Comparison of ENCODE assay signal across 25 mouse cellular contexts in the genomic region with DNA sequence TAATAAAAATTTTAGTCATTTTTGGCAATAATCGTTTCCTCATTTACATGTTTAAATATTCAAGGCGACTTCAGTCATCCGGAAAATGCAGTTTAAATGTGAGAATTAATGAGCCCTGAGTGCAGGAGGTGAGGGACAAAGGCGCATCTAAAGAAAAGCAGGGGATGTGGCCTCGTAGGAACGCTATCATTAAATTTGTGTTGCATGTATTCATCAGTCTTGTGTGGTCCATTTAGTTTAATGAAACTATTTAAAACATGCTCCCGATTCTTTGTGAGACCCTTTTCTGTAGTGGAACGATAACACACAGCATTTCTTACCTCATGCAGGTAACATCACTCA.
A peak's percentile ranks its signal among the peaks of the same experiment; 100 is the strongest.
DNase-seq lines count a peak whose midpoint lies in the region; ATAC-seq and TF ChIP-seq lines count a peak whose summit lies in the region.
"Had no signal": no experiment of that assay in that cellular context is flagged by ENCODE, and none has a peak within 500 bp of the region (broad histone marks: within the 10 kb centered on the region; RNA-seq: fewer than 3 reads in every experiment).

No protein-coding gene starts in this region.

- no peak overlapping the region for H3K4me2 ChIP-seq in hindbrain, embryonic 14.5 days (replicated peaks)
- H3K4me2 ChIP-seq in hindbrain, embryonic 16.5 days (ENCODE audit: low read length), result no peak overlapping the region
- H3K4me2 ChIP-seq: hindbrain, embryonic 15.5 days; intestine, embryonic 15.5 days; limb, embryonic 13.5 days; liver, embryonic 11.5 days; midbrain, embryonic 12.5 days had no signal

- no peak for TF ChIP-seq POLR2A in brain, embryonic 14.5 days (IDR thresholded peaks at IDR 0.05; ENCODE audit: borderline replicate concordance, extremely low read depth, insufficient read depth, insufficient read length, poor library complexity, severe bottlenecking)

- no peak for TF ChIP-seq CTCF in brain, embryonic 14.5 days (IDR thresholded peaks at IDR 0.05; ENCODE audit: borderline replicate concordance, extremely low read depth, insufficient read depth, insufficient read length)

- no peak for DNase-seq in hindbrain, embryonic 14.5 days (ENCODE audit: low spot score)
- DNase-seq in Muller cell, postnatal 12 days (ENCODE audit: inconsistent ontology term), result peak; percentile 29
- peak; percentile 75 for DNase-seq in brain, embryonic 14.5 days (ENCODE audit: low read depth)
- DNase-seq in mesoderm, embryonic 11.5 days (ENCODE audit: low read depth, low spot score), result peak; percentile 8
- no peak for DNase-seq in layer of hippocampus, adult 9-11 months
- DNase-seq in right cerebral cortex, postnatal 14 days, result no peak
- DNase-seq: adrenal gland, adult 2 months; adrenal gland, postnatal 36 days; B cell, adult 2 months; cerebellum, adult 2 months; cerebellum, postnatal 14 days; gastrocnemius, postnatal 14 days; kidney, adult 2 months; kidney, postnatal 36 days; lung, postnatal 36 days; thymus, postnatal 14 days had no signal

- H3K27me3 ChIP-seq in hindbrain, embryonic 14.5 days (ENCODE audit: control insufficient read depth, insufficient read depth, low read length), result no peaks in the 10 kb centered on the region
- no peaks in the 10 kb centered on the region for H3K27me3 ChIP-seq in hindbrain, embryonic 16.5 days (replicated peaks; ENCODE audit: control insufficient read depth, insufficient read depth, low read length)
- H3K27me3 ChIP-seq: hindbrain, embryonic 15.5 days; intestine, embryonic 15.5 days; limb, embryonic 13.5 days; midbrain, embryonic 12.5 days had no signal

- H3K9me3 ChIP-seq in hindbrain, embryonic 14.5 days (ENCODE audit: control insufficient read depth, low read length), result no peaks in the 10 kb centered on the region
- H3K9me3 ChIP-seq in hindbrain, embryonic 16.5 days (ENCODE audit: control insufficient read depth, low read length), result no peaks in the 10 kb centered on the region
- H3K9me3 ChIP-seq: hindbrain, embryonic 15.5 days; intestine, embryonic 15.5 days; limb, embryonic 13.5 days; midbrain, embryonic 12.5 days had no signal

- no peaks in the 10 kb centered on the region for H3K36me3 ChIP-seq in hindbrain, embryonic 14.5 days (replicated peaks; ENCODE audit: control insufficient read depth, insufficient read depth)
- no peaks in the 10 kb centered on the region for H3K36me3 ChIP-seq in hindbrain, embryonic 16.5 days (ENCODE audit: control insufficient read depth, insufficient read depth, low read length)
- H3K36me3 ChIP-seq: hindbrain, embryonic 15.5 days; intestine, embryonic 15.5 days; limb, embryonic 13.5 days; midbrain, embryonic 12.5 days had no signal

- 29% methylated on average over 8 of the region's 8 CpGs for WGBS in hindbrain, embryonic 14.5 days
- WGBS in hindbrain, embryonic 16.5 days, result 30% methylated on average over 8 of the region's 8 CpGs

- peak overlapping the region; percentile 38; the same call in 1 of the 2 replicates for H3K27ac ChIP-seq in hindbrain, embryonic 14.5 days
- no peak overlapping the region for H3K27ac ChIP-seq in hindbrain, embryonic 16.5 days (ENCODE audit: low read depth, low read length)
- H3K27ac ChIP-seq: hindbrain, embryonic 15.5 days; intestine, embryonic 15.5 days; layer of hippocampus, adult 2 months; limb, embryonic 13.5 days; midbrain, embryonic 12.5 days had no signal

- H3K9ac ChIP-seq in hindbrain, embryonic 14.5 days, result no peak overlapping the region
- H3K9ac ChIP-seq in hindbrain, embryonic 16.5 days (ENCODE audit: low read depth, low read length), result no peak overlapping the region
- H3K9ac ChIP-seq: hindbrain, embryonic 15.5 days; intestine, embryonic 15.5 days; limb, embryonic 13.5 days; midbrain, embryonic 12.5 days had no signal

- no peak overlapping the region for H3K4me3 ChIP-seq in hindbrain, embryonic 14.5 days (replicated peaks; ENCODE audit: low read length)
- H3K4me3 ChIP-seq in hindbrain, embryonic 16.5 days (ENCODE audit: low read length), result no peak overlapping the region
- H3K4me3 ChIP-seq: erythroblast, embryonic 14.5 days; hindbrain, embryonic 15.5 days; intestine, embryonic 15.5 days; layer of hippocampus, adult 2 months; limb, embryonic 13.5 days; midbrain, embryonic 12.5 days had no signal

- ATAC-seq in hindbrain, embryonic 14.5 days (ENCODE audit: low FRiP score), result no peak
- no peak for ATAC-seq in hindbrain, embryonic 16.5 days
- ATAC-seq: activated CD4-positive, CD25-positive, alpha-beta regulatory T cell, adult 4 months; intestine, embryonic 15.5 days had no signal

- H3K4me1 ChIP-seq in hindbrain, embryonic 14.5 days (replicated peaks; ENCODE audit: control insufficient read depth, insufficient read depth, low read length), result 0 out of 2 replicates have a peak, but pooled peaks cover 4% of the 10 kb centered on the region
- H3K4me1 ChIP-seq in hindbrain, embryonic 16.5 days (ENCODE audit: control insufficient read depth, insufficient read depth, low read depth, low read length), result no peaks in the 10 kb centered on the region
- H3K4me1 ChIP-seq: hindbrain, embryonic 15.5 days; intestine, embryonic 15.5 days; limb, embryonic 13.5 days; midbrain, embryonic 12.5 days had no signal

Comparison
In these comparisons a context has a peak if more than half of its experiments do, and no peak if none do; other contexts are left out.
1. DNase-seq: peak in Muller cell, postnatal 12 days (single experiment), brain, embryonic 14.5 days (single experiment) and mesoderm, embryonic 11.5 days (single experiment); none in hindbrain, embryonic 14.5 days (single experiment), layer of hippocampus, adult 9-11 months (single experiment) and right cerebral cortex, postnatal 14 days (single experiment).